Mouse (Mus musculus) hindbrain, embryonic 15.5 days (tissue): Measurements from ENCODE around the gene Gm5148. TPM values are rescaled to one million over a fixed set of nuclear protein-coding genes. Genes with fewer than 3 reads are reported as not detected.

Source experiments
- ATAC-seq: fragments of 200-750 bp; cut with Nextera tagmentation; 2 replicates; pipeline ENCODE4 v1.8.0; 2017; ENCODE audit warnings: low read depth, moderate number of reproducible peaks, moderate TSS enrichment; ENCODE audit not compliant: low FRiP score
- H3K27ac ChIP-seq: fragments of 300-500 bp; sonication (generic); replicated peaks from 2 replicates; pipeline ENCODE4 v1.5.1; 2015; ENCODE audit warnings: mild to moderate bottlenecking, inconsistent platforms
- H3K27me3 ChIP-seq: fragments of 300-500 bp; sonication (generic); 2 replicates; pipeline ENCODE4 v1.6.1; 2015; ENCODE audit warnings: control low read depth, inconsistent platforms
- H3K36me3 ChIP-seq: fragments of 300-500 bp; sonication (generic); 2 replicates; pipeline ENCODE4 v1.6.1; 2015; ENCODE audit warnings: control low read depth, inconsistent platforms
- H3K4me1 ChIP-seq: fragments of 300-500 bp; sonication (generic); replicated peaks from 2 replicates; pipeline ENCODE4 v1.6.1; 2015; ENCODE audit warnings: control low read depth, inconsistent platforms
- H3K4me2 ChIP-seq: fragments of 300-500 bp; sonication (generic); 2 replicates; pipeline ENCODE4 v1.6.1; 2015; ENCODE audit warnings: moderate library complexity, mild to moderate bottlenecking, inconsistent platforms
- H3K4me3 ChIP-seq: fragments of 300-500 bp; sonication (generic); 2 replicates; pipeline ENCODE4 v1.5.1; 2015; ENCODE audit warnings: mild to moderate bottlenecking, inconsistent platforms
- H3K9ac ChIP-seq: fragments of 300-500 bp; sonication (generic); 2 replicates; pipeline ENCODE4 v1.6.1; 2015; ENCODE audit warnings: inconsistent platforms
- H3K9me3 ChIP-seq: fragments of 300-500 bp; sonication (generic); 2 replicates; pipeline ENCODE4 v1.6.1; 2016; ENCODE audit warnings: control low read depth, inconsistent platforms
- WGBS: fragments of 180-500 bp; shearing (Covaris S2); methylation state at CpG from one replicate; pipeline ENCODE4 v1.1.7; 2015; 5-methylcytosine and 5-hydroxymethylcytosine counted together
- polyA plus RNA-seq: library from polyadenylated mRNA; unstranded; fragments of >200 nt; fragmentation: Nextera tagmentation; extraction: Ambion mirVana; gene quantifications from 2 replicates; pipeline ENCODE4 v1.2.1, GENCODE M21; 2015

Gene Gm5148
- polyA plus RNA-seq, 1 experiment from 2014 or later: 12.2 TPM

DNA sequence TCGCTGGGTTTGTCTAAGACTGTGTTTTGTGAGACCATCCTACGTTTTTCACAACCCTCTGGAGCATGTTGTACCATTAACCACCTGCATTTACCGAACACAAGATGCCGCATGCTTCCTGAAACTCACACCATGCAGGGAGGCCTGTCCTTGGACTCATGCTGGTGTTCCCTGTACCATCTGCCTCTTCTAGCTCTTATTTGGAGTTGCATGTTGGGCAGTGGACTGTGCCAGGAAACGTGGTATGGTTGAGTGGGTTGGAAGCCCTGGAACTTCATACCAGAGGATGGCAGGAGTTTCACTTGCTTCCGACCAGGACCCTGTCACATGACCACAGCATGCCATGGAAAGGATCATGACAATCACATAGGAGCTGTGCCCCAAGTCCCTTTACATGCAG is 16.5 kb downstream of the Gm5148 start:
- Histone ChIP-seq H3K9ac (no peak overlapping the region), H3K27ac (no peak overlapping the region), H3K9me3 (no peaks in the 10 kb centered on the region), H3K4me2 (no peak overlapping the region), H3K27me3 (no peaks in the 10 kb centered on the region), H3K4me1 (no peaks in the 10 kb centered on the region), H3K4me3 (no peak overlapping the region), H3K36me3 (no peaks in the 10 kb centered on the region)
- no peak for ATAC-seq
- 84% methylated on average over 6 of the region's 6 CpGs for WGBS

DNA sequence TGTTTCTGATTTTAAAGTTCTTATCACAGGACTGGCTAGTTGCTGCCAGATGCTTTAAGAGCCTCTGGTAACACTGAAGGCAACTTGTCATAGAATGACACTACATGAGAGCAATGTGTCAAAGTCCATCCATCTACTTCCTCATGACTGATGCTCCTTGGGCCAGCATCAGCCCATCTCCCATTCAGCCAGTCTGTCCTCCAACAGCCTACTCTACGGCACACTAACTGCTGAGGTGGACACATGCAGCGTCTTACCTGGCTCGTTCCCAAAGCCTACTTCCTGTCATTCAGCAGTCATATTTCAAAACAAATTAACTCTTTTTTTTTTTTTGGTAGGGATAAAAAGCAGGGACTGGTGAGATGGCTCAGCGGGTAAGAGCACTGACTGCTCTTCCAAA is 17.9 kb downstream of the Gm5148 start:
- 83% methylated on average over 4 of the region's 4 CpGs for WGBS

DNA sequence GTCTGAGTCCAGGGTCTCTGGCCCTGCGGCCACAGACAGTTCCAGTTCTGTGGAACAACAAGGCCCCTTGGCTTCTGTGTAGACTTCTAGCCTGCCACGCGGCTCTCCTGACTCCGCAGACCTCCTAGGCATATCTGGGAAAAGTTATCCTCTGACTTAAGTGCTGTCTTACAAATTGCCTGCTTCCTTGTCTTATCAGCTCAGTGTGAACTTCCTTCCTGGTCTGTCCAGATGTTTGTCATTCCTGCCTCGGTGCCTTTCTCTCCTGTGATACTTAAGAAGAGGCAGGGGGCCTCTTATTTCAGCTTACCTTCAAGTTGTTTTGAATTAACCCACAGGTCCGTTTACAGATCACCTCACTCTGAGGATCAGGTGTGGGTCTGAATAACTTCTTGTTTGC is 18.9 kb downstream of the Gm5148 start:
- Histone ChIP-seq H3K27ac (no peak overlapping the region), H3K9me3 (no peaks in the 10 kb centered on the region), H3K27me3 (no peaks in the 10 kb centered on the region), H3K4me3 (no peak overlapping the region), H3K9ac (no peak overlapping the region), H3K4me2 (no peak overlapping the region), H3K4me1 (no peaks in the 10 kb centered on the region), H3K36me3 (no peaks in the 10 kb centered on the region)
- no peak for ATAC-seq
- 69% methylated on average over 6 of the region's 6 CpGs for WGBS

More for the DNA sequence above, 17.9 kb downstream of the Gm5148 start:
- Histone ChIP-seq H3K4me2 (no peak overlapping the region), H3K27me3 (no peaks in the 10 kb centered on the region), H3K9me3 (no peaks in the 10 kb centered on the region), H3K36me3 (no peaks in the 10 kb centered on the region), H3K27ac (no peak overlapping the region), H3K4me3 (no peak overlapping the region), H3K4me1 (no peaks in the 10 kb centered on the region), H3K9ac (no peak overlapping the region)
- ATAC-seq: no peak

DNA sequence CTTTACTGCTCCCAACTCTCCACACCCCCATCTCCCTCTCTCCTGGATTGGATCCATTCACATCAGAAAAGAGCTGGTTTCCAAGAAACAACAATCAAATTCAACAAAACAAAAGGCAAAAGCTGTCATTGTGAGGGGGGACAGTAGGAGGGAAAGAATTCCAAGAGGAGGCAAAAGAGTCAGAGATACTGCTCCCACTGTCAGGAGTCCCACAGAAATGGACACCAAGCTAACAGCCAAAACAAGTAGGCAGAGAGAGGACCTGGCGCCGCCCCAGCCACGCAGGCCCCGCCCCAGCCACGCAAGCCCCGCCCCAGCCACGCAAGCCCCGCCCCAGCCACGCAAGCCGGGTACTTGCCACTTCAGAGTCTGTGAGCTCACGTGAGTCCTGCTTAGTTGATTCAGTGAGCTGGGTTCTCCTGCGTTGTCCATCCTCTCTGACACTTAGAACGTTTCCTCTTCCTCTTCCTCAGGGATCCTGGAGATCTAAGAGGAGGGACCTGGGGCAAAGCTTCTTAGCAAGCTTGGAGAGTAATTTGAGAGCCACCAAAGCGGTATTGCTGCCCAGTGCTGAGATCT is 19.5 kb downstream of the Gm5148 start:
- Histone ChIP-seq H3K4me3 (no peak overlapping the region), H3K9me3 (no peaks in the 10 kb centered on the region), H3K27ac (no peak overlapping the region), H3K27me3 (no peaks in the 10 kb centered on the region), H3K36me3 (no peaks in the 10 kb centered on the region), H3K4me1 (no peaks in the 10 kb centered on the region), H3K9ac (no peak overlapping the region), H3K4me2 (no peak overlapping the region)
- no peak for ATAC-seq
- WGBS: 45% methylated on average over 14 of the region's 14 CpGs

DNA sequence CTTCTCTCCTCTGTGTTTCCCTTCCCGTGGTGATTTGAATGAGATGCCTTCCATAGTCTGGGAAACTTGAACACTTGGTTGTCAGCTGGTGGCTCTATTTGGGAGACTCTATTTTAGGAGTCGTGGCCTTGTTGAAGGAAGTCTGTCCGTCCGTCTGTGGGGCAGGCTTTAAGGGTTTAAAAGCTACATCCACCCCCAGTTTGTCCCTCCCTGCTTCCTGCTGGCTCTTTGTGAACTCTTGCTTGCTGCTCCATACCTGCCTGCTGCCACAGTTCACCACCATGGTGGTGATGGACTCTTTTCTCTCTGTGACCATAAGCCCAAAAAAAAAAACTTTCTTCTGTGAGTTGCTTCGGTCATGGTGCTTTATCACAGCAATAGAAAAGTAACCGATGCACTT is 21.2 kb downstream of the Gm5148 start:
- Histone ChIP-seq H3K9me3 (no peaks in the 10 kb centered on the region), H3K27me3 (no peaks in the 10 kb centered on the region), H3K36me3 (no peaks in the 10 kb centered on the region), H3K4me3 (no peak overlapping the region), H3K27ac (no peak overlapping the region), H3K9ac (no peak overlapping the region), H3K4me2 (no peak overlapping the region), H3K4me1 (no peaks in the 10 kb centered on the region)
- ATAC-seq: no peak
- 98% methylated on average over 6 of the region's 6 CpGs for WGBS

DNA sequence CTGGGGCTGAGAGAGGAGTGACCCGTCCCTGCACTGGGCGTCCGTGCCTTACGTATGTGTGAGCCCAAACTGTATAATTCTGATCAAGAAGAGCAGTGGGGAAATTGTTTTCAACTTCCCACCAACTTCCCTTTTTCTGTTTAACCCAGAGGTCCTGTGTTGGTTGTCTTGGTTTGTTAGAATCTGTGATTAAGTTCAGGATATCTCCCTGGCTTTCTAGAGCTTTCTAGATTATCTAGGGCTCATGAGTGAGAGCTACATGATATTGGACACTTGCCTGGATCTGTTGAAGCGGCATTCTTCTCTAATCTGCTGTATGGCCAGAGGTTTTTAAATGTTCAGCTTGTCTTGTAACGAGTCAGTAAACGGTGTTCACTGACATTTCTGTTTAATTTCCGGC is 30.7 kb downstream of the Gm5148 start:
- 89% methylated on average over 8 of the region's 8 CpGs for WGBS

DNA sequence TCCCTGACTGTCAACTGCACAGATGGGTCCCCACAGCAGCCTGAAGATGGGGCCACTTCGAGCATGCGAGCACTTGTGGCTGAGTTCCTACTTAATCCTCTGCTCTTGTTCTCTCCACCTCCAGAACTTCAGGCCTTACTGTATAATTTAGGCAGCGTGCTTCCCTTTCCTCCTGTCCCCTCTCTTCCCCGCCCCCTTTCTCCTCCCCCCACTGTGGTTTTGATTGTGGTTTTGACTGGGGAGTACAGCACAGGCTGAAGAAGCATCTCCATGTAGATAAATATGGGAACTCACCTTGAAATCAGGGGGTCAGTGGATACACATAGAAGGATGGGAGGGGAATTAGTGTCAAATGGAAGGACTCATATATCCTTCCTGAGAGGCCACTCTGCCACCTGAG is 31.3 kb downstream of the Gm5148 start:
- Histone ChIP-seq H3K4me2 (no peak overlapping the region), H3K27ac (no peak overlapping the region), H3K36me3 (no peaks in the 10 kb centered on the region), H3K9ac (no peak overlapping the region), H3K27me3 (0 out of 2 replicates have a peak, but pooled peaks cover 4% of the 10 kb centered on the region), H3K4me3 (no peak overlapping the region), H3K4me1 (no peaks in the 10 kb centered on the region), H3K9me3 (no peaks in the 10 kb centered on the region)
- 80% methylated on average over 4 of the region's 4 CpGs for WGBS
- no peak for ATAC-seq

More for the DNA sequence above, 30.7 kb downstream of the Gm5148 start:
- H3K27me3 ChIP-seq: no peaks in the 10 kb centered on the region
- H3K4me1 ChIP-seq: no peaks in the 10 kb centered on the region
- H3K36me3 ChIP-seq: no peaks in the 10 kb centered on the region
- H3K27ac ChIP-seq: no peak overlapping the region
- no peak overlapping the region for H3K4me2 ChIP-seq
- no peaks in the 10 kb centered on the region for H3K9me3 ChIP-seq
- no peak overlapping the region for H3K9ac ChIP-seq
- no peak for ATAC-seq
- no peak overlapping the region for H3K4me3 ChIP-seq

DNA sequence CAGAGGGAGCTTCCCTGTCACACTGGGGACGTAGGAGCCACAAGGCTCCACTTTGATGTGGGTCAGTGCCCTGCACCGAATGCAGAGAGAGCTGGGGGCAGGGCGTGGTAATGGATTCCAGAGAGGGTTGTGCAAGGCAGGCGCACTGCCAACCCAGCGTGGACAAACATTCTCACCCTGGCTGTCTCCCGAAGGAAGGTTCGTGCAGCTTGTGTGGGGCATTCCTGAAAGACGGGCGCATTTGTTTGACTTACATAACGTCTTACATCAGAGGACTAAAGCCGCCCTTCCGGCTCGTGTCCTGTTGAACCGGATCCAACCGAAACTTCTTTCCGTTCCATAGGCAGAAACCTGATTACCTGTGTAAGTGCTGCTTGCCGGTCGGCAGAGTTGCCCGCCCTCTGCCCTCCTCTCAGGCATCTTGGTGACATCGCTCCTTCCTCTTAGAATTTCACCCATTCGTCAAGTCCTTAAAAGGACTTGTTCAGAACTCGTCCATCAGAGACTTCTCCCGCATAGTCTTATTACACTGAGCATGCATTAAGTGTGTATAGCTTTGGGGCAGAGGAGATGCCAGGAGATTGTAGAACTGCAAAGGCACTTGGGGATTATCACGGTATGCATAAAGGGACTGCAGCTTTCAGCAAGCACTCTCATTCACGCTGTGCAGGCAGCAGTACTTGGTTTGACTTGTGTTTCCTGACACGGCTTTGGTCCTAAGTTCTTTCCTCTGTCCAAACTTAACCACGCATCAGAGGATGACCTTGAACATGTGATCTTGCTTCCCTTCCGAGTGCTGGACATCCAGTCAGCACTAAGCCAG is 36.9 kb downstream of the Gm5148 start:
- H3K9me3 ChIP-seq: no peaks in the 10 kb centered on the region
- H3K4me1 ChIP-seq: peaks cover 14% of the 10 kb centered on the region
- 38% methylated on average over 28 of the region's 28 CpGs for WGBS
- peak overlapping the region; percentile 32 for H3K4me3 ChIP-seq
- 0 out of 2 replicates have a peak overlapping the region, but pooled peaks have one; percentile 15 for H3K9ac ChIP-seq
- peak; percentile 42; the same call in 1 of the 2 replicates for ATAC-seq
- no peak overlapping the region for H3K27ac ChIP-seq
- H3K4me2 ChIP-seq: peak overlapping the region; percentile 58
- H3K27me3 ChIP-seq: 0 out of 2 replicates have a peak, but pooled peaks cover 4% of the 10 kb centered on the region
- no peaks in the 10 kb centered on the region for H3K36me3 ChIP-seq

DNA sequence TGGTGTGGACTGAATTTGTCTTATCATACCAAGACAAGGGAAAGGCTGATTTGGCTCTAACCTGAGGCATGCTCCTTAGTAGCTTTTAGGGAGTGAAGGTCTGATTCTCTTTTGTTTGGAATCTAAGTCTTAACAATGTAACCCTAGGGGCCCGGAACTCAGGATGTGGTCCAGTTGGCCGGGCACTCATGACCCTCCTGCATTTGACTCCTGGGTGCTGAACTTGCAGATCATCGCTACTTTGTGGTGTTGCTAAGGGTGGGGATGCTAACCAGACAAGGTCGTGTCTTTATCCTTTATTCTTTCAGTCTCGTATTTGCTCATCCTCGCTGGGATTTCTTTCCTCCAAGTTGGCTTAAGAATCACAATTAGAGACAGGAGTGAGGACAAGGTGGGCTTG is 37.5 kb downstream of the Gm5148 start:
- WGBS: 24% methylated on average over 6 of the region's 6 CpGs
- H3K27ac ChIP-seq: no peak overlapping the region
- H3K4me2 ChIP-seq: peak overlapping the region; percentile 58
- no peaks in the 10 kb centered on the region for H3K9me3 ChIP-seq
- 0 out of 2 replicates have a peak, but pooled peaks cover 4% of the 10 kb centered on the region for H3K27me3 ChIP-seq
- ATAC-seq: no peak
- H3K4me1 ChIP-seq: peaks cover 14% of the 10 kb centered on the region
- H3K4me3 ChIP-seq: peak overlapping the region; percentile 32
- 0 out of 2 replicates have a peak overlapping the region, but pooled peaks have one; percentile 15 for H3K9ac ChIP-seq
- no peaks in the 10 kb centered on the region for H3K36me3 ChIP-seq

DNA sequence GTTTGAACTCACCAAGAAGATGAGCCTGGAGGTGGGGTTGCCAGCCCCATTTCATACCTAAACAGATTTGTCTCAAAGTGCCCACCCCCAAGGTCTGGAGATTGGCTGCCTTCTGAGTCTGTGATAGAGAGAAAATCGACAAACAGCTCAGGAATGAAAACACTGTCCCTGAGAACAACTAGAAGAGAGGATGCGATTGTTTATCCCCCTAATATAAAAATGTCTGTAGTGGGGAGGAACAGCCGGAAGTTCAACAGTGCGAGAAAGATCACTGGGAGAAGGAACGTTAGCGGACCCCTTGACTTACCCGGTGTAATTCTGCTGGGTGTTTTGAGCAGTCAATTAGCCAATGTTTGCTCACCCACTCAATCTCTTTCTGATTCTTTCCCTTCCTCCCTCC is 38.1 kb downstream of the Gm5148 start:
- no peak overlapping the region for H3K4me2 ChIP-seq
- no peak for ATAC-seq
- no peak overlapping the region for H3K9ac ChIP-seq
- H3K36me3 ChIP-seq: no peaks in the 10 kb centered on the region
- no peak overlapping the region for H3K27ac ChIP-seq
- 0 out of 2 replicates have a peak, but pooled peaks cover 4% of the 10 kb centered on the region for H3K27me3 ChIP-seq
- H3K9me3 ChIP-seq: no peaks in the 10 kb centered on the region
- no peak overlapping the region for H3K4me3 ChIP-seq
- H3K4me1 ChIP-seq: peaks cover 14% of the 10 kb centered on the region
- WGBS: 46% methylated on average over 7 of the region's 7 CpGs

DNA sequence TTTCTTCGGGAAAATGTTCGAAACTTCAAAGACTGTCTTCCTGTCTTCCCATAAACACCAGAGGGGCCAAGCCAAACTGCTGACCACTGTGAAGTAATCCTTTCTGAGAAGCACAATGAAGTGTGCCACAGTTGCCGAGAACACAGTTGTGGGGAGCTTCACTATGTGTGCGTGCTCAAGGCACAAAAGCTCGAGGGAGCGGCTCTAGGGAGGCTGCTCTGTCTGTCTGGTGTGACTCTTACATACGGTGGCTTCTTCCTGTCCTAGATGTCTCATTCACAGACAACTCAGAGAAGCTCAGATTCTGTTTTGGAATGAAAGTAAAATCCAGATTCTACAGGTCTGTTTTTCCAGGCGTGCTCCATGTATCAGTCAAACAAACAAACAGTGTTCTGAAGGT is 48.0 kb downstream of the Gm5148 start:
- H3K4me2 ChIP-seq: no peak overlapping the region
- ATAC-seq: no peak
- 0 out of 2 replicates have a peak, but pooled peaks cover 2% of the 10 kb centered on the region for H3K27me3 ChIP-seq
- no peak overlapping the region for H3K4me3 ChIP-seq
- WGBS: 74% methylated on average over 8 of the region's 8 CpGs
- H3K27ac ChIP-seq: no peak overlapping the region
- H3K36me3 ChIP-seq: no peaks in the 10 kb centered on the region
- no peak overlapping the region for H3K9ac ChIP-seq
- H3K4me1 ChIP-seq: peaks cover 19% of the 10 kb centered on the region
- no peaks in the 10 kb centered on the region for H3K9me3 ChIP-seq

DNA sequence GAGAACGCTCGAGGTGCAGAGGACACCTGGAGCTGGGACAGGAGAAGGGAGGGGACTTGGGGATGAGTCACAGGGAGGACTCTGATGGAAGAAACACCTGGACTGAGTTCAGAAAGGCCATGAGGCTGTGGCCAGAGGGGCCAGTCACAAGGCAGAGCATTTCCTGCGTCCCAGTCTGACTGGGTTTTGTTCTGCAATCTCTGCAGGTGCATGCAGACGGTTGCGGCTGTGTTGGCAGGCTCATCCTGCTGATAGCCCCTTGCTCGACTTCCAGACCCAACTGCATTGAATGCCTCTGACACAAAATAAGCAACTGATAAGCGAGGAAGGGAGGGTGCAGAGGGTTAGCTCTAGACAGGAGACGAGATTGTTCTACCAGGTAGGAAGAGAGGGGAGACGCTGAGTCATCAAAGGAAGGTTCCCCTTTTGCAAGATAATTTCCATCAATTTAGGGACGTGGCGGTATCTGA is 49.2 kb downstream of the Gm5148 start:
- Histone ChIP-seq H3K27me3 (0 out of 2 replicates have a peak, but pooled peaks cover 3% of the 10 kb centered on the region), H3K9me3 (no peaks in the 10 kb centered on the region)
- ATAC-seq: no peak

More for the DNA sequence above, 49.2 kb downstream of the Gm5148 start:
- WGBS: 84% methylated on average over 11 of the region's 11 CpGs
- H3K36me3 ChIP-seq: no peaks in the 10 kb centered on the region
- no peak overlapping the region for H3K4me2 ChIP-seq
- H3K4me3 ChIP-seq: no peak overlapping the region
- peaks cover 19% of the 10 kb centered on the region for H3K4me1 ChIP-seq
- H3K9ac ChIP-seq: no peak overlapping the region
- H3K27ac ChIP-seq: no peak overlapping the region
